Comparison of ENCODE assay signal across 22 mouse cellular contexts in the genomic region with DNA sequence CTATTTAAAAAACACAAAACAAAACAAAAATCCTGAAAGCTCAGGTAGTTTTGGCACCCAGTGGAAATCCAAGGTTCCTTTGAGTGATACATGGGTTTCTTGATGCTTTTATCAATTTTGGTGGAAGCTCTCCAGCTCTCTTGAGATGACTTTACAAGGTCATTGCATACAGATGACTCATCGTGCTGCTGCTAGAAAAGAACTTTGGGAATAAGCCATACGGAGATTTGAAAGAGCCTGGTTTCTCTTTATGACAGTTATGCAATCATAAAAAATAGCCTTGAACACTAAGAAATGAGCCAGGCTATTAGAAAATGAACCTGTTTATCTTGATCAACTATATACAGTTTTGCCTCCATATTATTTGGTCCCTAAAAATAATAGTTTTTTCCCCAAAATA.
DNase-seq lines count a peak whose midpoint lies in the region; ATAC-seq and TF ChIP-seq lines count a peak whose summit lies in the region.
"Had no signal": no experiment of that assay in that cellular context is flagged by ENCODE, and none has a peak within 500 bp of the region (broad histone marks: within the 10 kb centered on the region; RNA-seq: fewer than 3 reads in every experiment).

No protein-coding gene starts in this region.

- WGBS in heart, postnatal 0 days: 21% methylated on average over 2 of the region's 2 CpGs
- WGBS in midbrain, postnatal 0 days: 91% methylated on average over 2 of the region's 2 CpGs
- 86% methylated on average over 2 of the region's 2 CpGs for WGBS in midbrain, embryonic 16.5 days
- 77% methylated on average over 2 of the region's 2 CpGs for WGBS in kidney, adult 2 months

- no peaks in the 10 kb centered on the region for H3K36me3 ChIP-seq in heart, postnatal 0 days (replicated peaks; ENCODE audit: control insufficient read depth, insufficient read depth, low read length)
- no peaks in the 10 kb centered on the region for H3K36me3 ChIP-seq in midbrain, postnatal 0 days (ENCODE audit: insufficient read depth, low read length)
- H3K36me3 ChIP-seq in midbrain, embryonic 16.5 days (ENCODE audit: control insufficient read depth, insufficient read depth, low read length): no peaks in the 10 kb centered on the region
- no peaks in the 10 kb centered on the region for H3K36me3 ChIP-seq in kidney, adult 2 months (ENCODE audit: control insufficient read depth, insufficient read depth, low read length)
- H3K36me3 ChIP-seq: heart, embryonic 13.5 days; limb, embryonic 13.5 days; midbrain, embryonic 12.5 days; neural tube, embryonic 12.5 days had no signal

- TF ChIP-seq EP300 in heart, postnatal 0 days (IDR thresholded peaks at IDR 0.05; ENCODE audit: low read depth): no peak

- TF ChIP-seq POLR2A in kidney, adult 2 months (IDR thresholded peaks at IDR 0.05; ENCODE audit: low read depth, low read length): no peak

- peak; percentile 18 to 81 for DNase-seq in adrenal gland, adult (ENCODE audit: inconsistent age in 2 of 2, low spot score in 1 of 2)
- no peak for DNase-seq in adrenal gland, postnatal 10 days
- DNase-seq in heart, postnatal 0 days (ENCODE audit: low spot score): peak; percentile 71
- DNase-seq in heart, postnatal 36 days: no peak
- peak; percentile 14 for DNase-seq in midbrain, postnatal 0 days (ENCODE audit: low spot score)
- DNase-seq in cerebellum, postnatal 25 days: no peak
- DNase-seq in kidney, adult 2 months: no peak
- DNase-seq: cerebellum, adult 8-10 months; gastrocnemius, postnatal 14 days; heart, adult 11 months; kidney, adult 8-10 months; kidney, postnatal 14 days; right cerebral cortex, postnatal 25 days; thymus, postnatal 14 days had no signal

- TF ChIP-seq CTCF in heart, postnatal 0 days (IDR thresholded peaks at IDR 0.05; ENCODE audit: low read depth): no peak
- TF ChIP-seq CTCF in midbrain, postnatal 0 days (IDR thresholded peaks at IDR 0.05): no peak
- TF ChIP-seq CTCF in kidney, adult 2 months (conservative IDR thresholded peaks at IDR 0.05; ENCODE audit: insufficient read depth, insufficient read length, low read depth, low read length): no peak

- H3K4me1 ChIP-seq in heart, postnatal 0 days (ENCODE audit: control insufficient read depth, insufficient read depth): no peaks in the 10 kb centered on the region
- H3K4me1 ChIP-seq in midbrain, postnatal 0 days (ENCODE audit: insufficient read depth, low read length): no peaks in the 10 kb centered on the region
- H3K4me1 ChIP-seq in midbrain, embryonic 16.5 days (ENCODE audit: control insufficient read depth, insufficient read depth, low read length): no peaks in the 10 kb centered on the region
- H3K4me1 ChIP-seq in kidney, adult 2 months (ENCODE audit: control insufficient read depth, insufficient read depth, low read length): no peaks in the 10 kb centered on the region
- H3K4me1 ChIP-seq: limb, embryonic 13.5 days; midbrain, embryonic 12.5 days; neural tube, embryonic 12.5 days had no signal

- no peaks in the 10 kb centered on the region for H3K27me3 ChIP-seq in heart, postnatal 0 days (ENCODE audit: control insufficient read depth, insufficient read depth, low read length)
- H3K27me3 ChIP-seq in midbrain, postnatal 0 days (ENCODE audit: insufficient read depth, low read length): no peaks in the 10 kb centered on the region
- H3K27me3 ChIP-seq in midbrain, embryonic 16.5 days (ENCODE audit: control insufficient read depth, insufficient read depth, low read depth, low read length): no peaks in the 10 kb centered on the region
- H3K27me3 ChIP-seq in kidney, adult 2 months (replicated peaks; ENCODE audit: control insufficient read depth, insufficient read depth, low read length): no peaks in the 10 kb centered on the region
- H3K27me3 ChIP-seq: heart, embryonic 13.5 days; limb, embryonic 13.5 days; midbrain, embryonic 12.5 days; neural tube, embryonic 12.5 days had no signal

- intact Hi-C loops in heart, postnatal 36 days (cut with DNase I): no loop called here

- no peak overlapping the region for H3K4me3 ChIP-seq in heart, postnatal 0 days (ENCODE audit: low read depth, low read length)
- H3K4me3 ChIP-seq in midbrain, postnatal 0 days (ENCODE audit: low read depth, low read length): no peak overlapping the region
- H3K4me3 ChIP-seq in midbrain, embryonic 16.5 days (ENCODE audit: low read depth, low read length): no peak overlapping the region
- H3K4me3 ChIP-seq in kidney, adult 2 months (ENCODE audit: insufficient read depth, low read depth, low read length): no peak overlapping the region
- H3K4me3 ChIP-seq: heart, embryonic 13.5 days; limb, embryonic 13.5 days; midbrain, embryonic 12.5 days; neural tube, embryonic 12.5 days had no signal

- no peak overlapping the region for H3K9ac ChIP-seq in heart, postnatal 0 days (replicated peaks; ENCODE audit: low read depth, low read length)
- no peak overlapping the region for H3K9ac ChIP-seq in midbrain, postnatal 0 days (replicated peaks; ENCODE audit: low read length, poor library complexity, severe bottlenecking)
- no peak overlapping the region for H3K9ac ChIP-seq in midbrain, embryonic 16.5 days (ENCODE audit: low read depth, low read length)
- H3K9ac ChIP-seq: heart, embryonic 13.5 days; hindbrain, embryonic 14.5 days; limb, embryonic 13.5 days; liver, embryonic 14.5 days; midbrain, embryonic 12.5 days; neural tube, embryonic 12.5 days had no signal

- H3K9me3 ChIP-seq in heart, postnatal 0 days (replicated peaks; ENCODE audit: control insufficient read depth, low read length): no peaks in the 10 kb centered on the region
- no peaks in the 10 kb centered on the region for H3K9me3 ChIP-seq in midbrain, postnatal 0 days (ENCODE audit: low read length)
- H3K9me3 ChIP-seq in midbrain, embryonic 16.5 days (replicated peaks; ENCODE audit: control insufficient read depth, low read length, poor library complexity, severe bottlenecking): no peaks in the 10 kb centered on the region
- H3K9me3 ChIP-seq: heart, embryonic 13.5 days; limb, embryonic 13.5 days; midbrain, embryonic 12.5 days; neural tube, embryonic 12.5 days had no signal

- no peak for ATAC-seq in heart, postnatal 0 days (ENCODE audit: insufficient read depth, low read depth)
- no peak for ATAC-seq in midbrain, postnatal 0 days (ENCODE audit: low FRiP score)
- no peak for ATAC-seq in midbrain, embryonic 16.5 days
- ATAC-seq: forebrain, embryonic 14.5 days had no signal

- no peak overlapping the region for H3K27ac ChIP-seq in heart, postnatal 0 days (ENCODE audit: low read depth)
- H3K27ac ChIP-seq in midbrain, postnatal 0 days (ENCODE audit: low read depth, low read length): no peak overlapping the region
- H3K27ac ChIP-seq in midbrain, embryonic 16.5 days (ENCODE audit: low read length): no peak overlapping the region
- H3K27ac ChIP-seq in kidney, adult 2 months (ENCODE audit: insufficient read depth, low read depth, low read length): no peak overlapping the region
- H3K27ac ChIP-seq: heart, embryonic 13.5 days; hindbrain, embryonic 14.5 days; limb, embryonic 13.5 days; liver, embryonic 14.5 days; midbrain, embryonic 12.5 days; neural tube, embryonic 12.5 days had no signal

- no peak overlapping the region for H3K4me2 ChIP-seq in heart, postnatal 0 days (ENCODE audit: low read depth, low read length)
- H3K4me2 ChIP-seq in midbrain, postnatal 0 days (ENCODE audit: low read depth, low read length, poor library complexity, severe bottlenecking): no peak overlapping the region
- H3K4me2 ChIP-seq in midbrain, embryonic 16.5 days (ENCODE audit: low read length): no peak overlapping the region
- H3K4me2 ChIP-seq: heart, embryonic 13.5 days; hindbrain, embryonic 14.5 days; limb, embryonic 13.5 days; midbrain, embryonic 12.5 days; neural tube, embryonic 12.5 days had no signal

Comparison
In these comparisons a context has a peak if more than half of its experiments do, and no peak if none do; other contexts are left out.
1. DNase-seq: peak in adrenal gland, adult (2 of 2), heart, postnatal 0 days (single experiment) and midbrain, postnatal 0 days (single experiment); none in adrenal gland, postnatal 10 days (single experiment), heart, postnatal 36 days (0 of 2), cerebellum, postnatal 25 days (0 of 2) and kidney, adult 2 months (single experiment).